Comparison of ENCODE assay signal across 8 mouse cellular contexts in the genomic region with DNA sequence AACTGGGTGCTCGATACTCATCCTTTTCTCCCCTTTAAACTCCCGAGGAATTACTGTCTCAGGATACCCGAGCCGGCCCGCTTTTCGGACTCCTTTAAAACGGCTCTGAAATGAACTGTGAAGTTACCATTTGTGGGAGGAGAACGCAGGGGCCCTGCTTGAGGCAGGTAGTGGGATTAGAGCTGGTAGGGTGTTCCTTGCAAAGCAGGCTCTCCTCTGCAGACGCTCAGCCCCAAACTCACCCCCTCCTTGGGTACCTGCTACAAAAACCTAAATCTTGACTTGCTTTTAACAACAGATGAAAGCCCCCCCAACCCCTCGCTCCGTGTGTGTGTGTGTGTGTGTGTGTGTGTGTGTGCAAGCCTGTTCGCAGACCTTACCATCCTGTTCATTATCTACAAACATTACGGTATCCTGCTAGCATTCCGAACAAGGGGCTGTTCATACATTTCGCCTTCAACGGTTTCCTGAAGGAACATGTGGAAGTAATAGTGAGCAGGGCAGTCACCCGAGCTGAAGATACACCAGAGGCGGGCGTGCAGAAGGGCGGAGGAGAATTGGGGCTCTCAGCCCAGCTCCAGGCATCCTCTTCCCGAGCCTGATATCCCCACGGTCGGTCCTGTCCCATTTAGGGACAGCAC. TPM values are rescaled to one million over a fixed set of nuclear protein-coding genes. Genes with fewer than 3 reads are reported as not detected.
DNase-seq lines count a peak whose midpoint lies in the region; ATAC-seq and TF ChIP-seq lines count a peak whose summit lies in the region.

No protein-coding gene starts in this region.

- DNase-seq in lung, embryonic 14.5 days, result peak; percentile 64
- DNase-seq in lung, postnatal 36 days, result no peak
- peak; percentile 72 for DNase-seq in forebrain, embryonic 11.5 days (ENCODE audit: low spot score)
- DNase-seq in hindbrain, postnatal 0 days (ENCODE audit: low spot score), result no peak
- DNase-seq in retina, postnatal 1 day, result peak; percentile 58
- no peak for DNase-seq in spleen, postnatal 4 days (ENCODE audit: low spot score in 2 of 2)
- DNase-seq in lung, postnatal 25 days (ENCODE audit: low spot score), result no peak
- no peak for DNase-seq in left cerebral cortex, adult 18-20 months (ENCODE audit: low spot score in 2 of 2)

- H3K36me3 ChIP-seq in lung, embryonic 14.5 days (ENCODE audit: insufficient read depth), result no peaks in the 10 kb centered on the region
- no peaks in the 10 kb centered on the region for H3K36me3 ChIP-seq in forebrain, embryonic 11.5 days (ENCODE audit: control insufficient read depth, insufficient read depth, low read length)
- H3K36me3 ChIP-seq in hindbrain, postnatal 0 days (ENCODE audit: insufficient read depth, low read length), result no peaks in the 10 kb centered on the region

- H3K27me3 ChIP-seq in lung, embryonic 14.5 days (ENCODE audit: insufficient read depth, low read length), result peaks cover 60% of the 10 kb centered on the region
- H3K27me3 ChIP-seq in forebrain, embryonic 11.5 days (ENCODE audit: control insufficient read depth, insufficient read depth, low read length), result peaks cover 84% of the 10 kb centered on the region
- H3K27me3 ChIP-seq in hindbrain, postnatal 0 days (ENCODE audit: insufficient read depth, low read length), result peaks cover 58% of the 10 kb centered on the region

- H3K27ac ChIP-seq in lung, embryonic 14.5 days (ENCODE audit: low read depth), result peak overlapping the region; percentile 42
- no peak overlapping the region for H3K27ac ChIP-seq in forebrain, embryonic 11.5 days (ENCODE audit: low read depth, low read length)
- no peak overlapping the region; the same call in 1 of the 2 replicates for H3K27ac ChIP-seq in hindbrain, postnatal 0 days

- H3K9me3 ChIP-seq in lung, embryonic 14.5 days (ENCODE audit: low read depth, low read length), result no peaks in the 10 kb centered on the region
- no peaks in the 10 kb centered on the region for H3K9me3 ChIP-seq in forebrain, embryonic 11.5 days (ENCODE audit: control insufficient read depth, low read length)
- H3K9me3 ChIP-seq in hindbrain, postnatal 0 days (ENCODE audit: low read length), result no peaks in the 10 kb centered on the region

- no peak for TF ChIP-seq CTCF in lung, embryonic 14.5 days (IDR thresholded peaks at IDR 0.05; ENCODE audit: low read depth)
- no peak for TF ChIP-seq CTCF in hindbrain, postnatal 0 days (IDR thresholded peaks at IDR 0.05; ENCODE audit: low read depth)

- H3K4me2 ChIP-seq in lung, embryonic 14.5 days, result peak overlapping the region; percentile 82
- peak overlapping the region; percentile 19 for H3K4me2 ChIP-seq in forebrain, embryonic 11.5 days (ENCODE audit: low read depth, low read length, severe bottlenecking)
- H3K4me2 ChIP-seq in hindbrain, postnatal 0 days (ENCODE audit: low read depth, low read length), result peak overlapping the region; percentile 37

- 0 out of 2 replicates have a peak overlapping the region, but pooled peaks have one; percentile 0 for H3K9ac ChIP-seq in lung, embryonic 14.5 days
- no peak overlapping the region for H3K9ac ChIP-seq in forebrain, embryonic 11.5 days (ENCODE audit: low read length)
- H3K9ac ChIP-seq in hindbrain, postnatal 0 days (replicated peaks; ENCODE audit: low read length), result no peak overlapping the region

- 5% methylated on average over 23 of the region's 23 CpGs for WGBS in lung, embryonic 14.5 days
- 1% methylated on average over 23 of the region's 23 CpGs for WGBS in forebrain, embryonic 11.5 days
- WGBS in hindbrain, postnatal 0 days, result under 1% methylated on average over 23 of the region's 23 CpGs

- peaks cover 4% of the 10 kb centered on the region; the same call in 1 of the 2 replicates for H3K4me1 ChIP-seq in lung, embryonic 14.5 days (ENCODE audit: insufficient read depth)
- H3K4me1 ChIP-seq in forebrain, embryonic 11.5 days (replicated peaks; ENCODE audit: control insufficient read depth, insufficient read depth, low read length), result peaks cover 26% of the 10 kb centered on the region
- peaks cover 2% of the 10 kb centered on the region for H3K4me1 ChIP-seq in hindbrain, postnatal 0 days (ENCODE audit: insufficient read depth, low read length)

- peak overlapping the region; percentile 57 for H3K4me3 ChIP-seq in lung, embryonic 14.5 days (ENCODE audit: low read depth, low read length)
- peak overlapping the region; percentile 9; the same call in 1 of the 2 replicates for H3K4me3 ChIP-seq in forebrain, embryonic 11.5 days (ENCODE audit: low read depth, low read length)
- peak overlapping the region; percentile 8; the same call in 1 of the 2 replicates for H3K4me3 ChIP-seq in hindbrain, postnatal 0 days (ENCODE audit: low read length)

- ATAC-seq in lung, embryonic 14.5 days (ENCODE audit: insufficient read depth), result no peak
- no peak for ATAC-seq in forebrain, embryonic 11.5 days (replicated peaks; ENCODE audit: low FRiP score)
- ATAC-seq in hindbrain, postnatal 0 days, result no peak

RNA-seq across cellular contexts. Expression of a gene that starts 1.6 kb away (rescaled TPM):
- 48.1 and 50.4 TPM in 2 replicates for polyA plus RNA-seq in lung, embryonic 14.5 days (2014; fragmentation: Nextera tagmentation; extraction: Ambion mirVana)
- polyA plus RNA-seq in forebrain, embryonic 11.5 days (2014; fragmentation: Nextera tagmentation; extraction: Ambion mirVana), result 21.6 and 24.0 TPM in 2 replicates
- total RNA-seq in hindbrain, postnatal 0 days (2014; rRNA removed), result 60.2 and 63.0 TPM in 2 replicates
- 21.9 and 25.7 TPM in 2 replicates for polyA plus RNA-seq in hindbrain, postnatal 0 days (2015; fragmentation: Nextera tagmentation; extraction: Ambion mirVana)
- total RNA-seq in left cerebral cortex, adult 18-20 months (2021), result 10 to 100 TPM; 29.3 to 30.0 TPM

Comparison
In these comparisons a context has a peak if more than half of its experiments do, and no peak if none do; other contexts are left out.
1. DNase-seq: peak in lung, embryonic 14.5 days (single experiment), forebrain, embryonic 11.5 days (single experiment) and retina, postnatal 1 day (single experiment); none in lung, postnatal 36 days (single experiment), hindbrain, postnatal 0 days (single experiment), spleen, postnatal 4 days (0 of 2), lung, postnatal 25 days (single experiment) and left cerebral cortex, adult 18-20 months (0 of 2).
2. H3K4me2 ChIP-seq: peak in every context shown above with its lines; median percentile 82 in lung, embryonic 14.5 days; 37 in hindbrain, postnatal 0 days; 19 in forebrain, embryonic 11.5 days.
3. Peak in every context shown above with its lines, with median percentiles within 50 percentile points of each other: H3K4me3 ChIP-seq.